Mouse (Mus musculus) midbrain, embryonic 12.5 days (tissue): Measurements from ENCODE around the gene Slc25a44. TPM values are rescaled to one million over a fixed set of nuclear protein-coding genes. Genes with fewer than 3 reads are reported as not detected.
"Not testable (repeated sequence)": the region's sequence is repeated elsewhere in the genome, so short reads cannot be mapped to it uniquely, and the experiment has no call there.

Experiments used
- ATAC-seq: fragments of 200-750 bp; cut with Nextera tagmentation; 2 replicates; pipeline ENCODE4 v1.8.0; 2017; ENCODE audit warnings: low read depth, moderate TSS enrichment, moderate library complexity; ENCODE audit not compliant: low FRiP score
- H3K27ac ChIP-seq: fragments of 300-500 bp; sonication (generic); replicated peaks from 2 replicates; pipeline ENCODE4 v1.5.1; 2016; ENCODE audit warnings: mild to moderate bottlenecking
- H3K27me3 ChIP-seq: fragments of 300-500 bp; sonication (generic); 2 replicates; pipeline ENCODE4 v1.6.1; 2016; ENCODE audit warnings: mild to moderate bottlenecking
- H3K36me3 ChIP-seq: fragments of 300-500 bp; sonication (generic); 2 replicates; pipeline ENCODE4 v1.6.1; 2016
- H3K4me1 ChIP-seq: fragments of 300-500 bp; sonication (generic); 2 replicates; pipeline ENCODE4 v1.6.1; 2016
- H3K4me2 ChIP-seq: fragments of 300-500 bp; sonication (generic); replicated peaks from 2 replicates; pipeline ENCODE4 v1.6.1; 2016; ENCODE audit warnings: mild to moderate bottlenecking, moderate library complexity
- H3K4me3 ChIP-seq: fragments of 300-500 bp; sonication (generic); 2 replicates; pipeline ENCODE4 v1.5.1; 2016; ENCODE audit warnings: mild to moderate bottlenecking
- H3K9ac ChIP-seq: fragments of 300-500 bp; sonication (generic); replicated peaks from 2 replicates; pipeline ENCODE4 v1.6.1; 2016; ENCODE audit warnings: mild to moderate bottlenecking, moderate library complexity
- H3K9me3 ChIP-seq: fragments of 300-500 bp; sonication (generic); 2 replicates; pipeline ENCODE4 v1.6.1; 2016; ENCODE audit warnings: mild to moderate bottlenecking
- WGBS: fragments of 180-500 bp; shearing (Covaris S2); methylation state at CpG from one replicate; pipeline ENCODE4 v1.1.7; 2016; 5-methylcytosine and 5-hydroxymethylcytosine counted together
- polyA plus RNA-seq: library from polyadenylated mRNA; unstranded; fragments of >200 nt; fragmentation: Nextera tagmentation; extraction: Ambion mirVana; gene quantifications from 2 replicates; pipeline ENCODE4 v1.2.1, GENCODE M21; 2016

The Slc25a44 gene
- polyA plus RNA-seq, 1 experiment from 2014 or later = 23.6 TPM

GRCm38 (mm10) chr3:88447676-88448183, 22.8 kb upstream of the Slc25a44 start:
- no peak overlapping the region for H3K27ac ChIP-seq
- no peaks in the 10 kb centered on the region for H3K9me3 ChIP-seq
- H3K4me1 ChIP-seq = peaks cover 16% of the 10 kb centered on the region
- no peak for ATAC-seq
- 76% methylated on average over 8 of the region's 8 CpGs for WGBS
- no peak overlapping the region for H3K9ac ChIP-seq
- no peak overlapping the region for H3K4me2 ChIP-seq
- peaks cover 20% of the 10 kb centered on the region for H3K27me3 ChIP-seq
- no peak overlapping the region for H3K4me3 ChIP-seq
- H3K36me3 ChIP-seq = peaks cover 29% of the 10 kb centered on the region

GRCm38 (mm10) chr3:88446471-88447123, 21.7 kb upstream of the Slc25a44 start:
- no peak overlapping the region for H3K4me3 ChIP-seq
- H3K27ac ChIP-seq = no peak overlapping the region
- no peak for ATAC-seq
- WGBS = 82% methylated on average over 8 of the region's 8 CpGs
- H3K4me2 ChIP-seq = no peak overlapping the region
- H3K9ac ChIP-seq = no peak overlapping the region
- no peaks in the 10 kb centered on the region for H3K9me3 ChIP-seq
- peaks cover 16% of the 10 kb centered on the region for H3K27me3 ChIP-seq
- peaks cover 24% of the 10 kb centered on the region; the same call in 1 of the 2 replicates for H3K36me3 ChIP-seq
- peaks cover 16% of the 10 kb centered on the region for H3K4me1 ChIP-seq

- H3K27me3 ChIP-seq = peaks cover 32% of the 10 kb centered on the region
- H3K4me1 ChIP-seq = peaks cover 10% of the 10 kb centered on the region
- H3K9ac ChIP-seq = no peak overlapping the region
- H3K27ac ChIP-seq = no peak overlapping the region
- no peak overlapping the region for H3K4me3 ChIP-seq
- no peaks in the 10 kb centered on the region for H3K9me3 ChIP-seq
- H3K4me2 ChIP-seq = no peak overlapping the region
- no peak for ATAC-seq
- 77% methylated on average over 7 of the region's 7 CpGs for WGBS
- peaks cover 18% of the 10 kb centered on the region; the same call in 1 of the 2 replicates for H3K36me3 ChIP-seq
Measured at GRCm38 (mm10) chr3:88442888-88443287, 17.9 kb upstream of the Slc25a44 start.

GRCm38 (mm10) chr3:88442488-88442887, 17.5 kb upstream of the Slc25a44 start:
- H3K9ac ChIP-seq = no peak overlapping the region
- H3K36me3 ChIP-seq = peaks cover 20% of the 10 kb centered on the region; the same call in 1 of the 2 replicates
- H3K27ac ChIP-seq = no peak overlapping the region
- peaks cover 12% of the 10 kb centered on the region for H3K4me1 ChIP-seq
- no peak for ATAC-seq
- H3K9me3 ChIP-seq = no peaks in the 10 kb centered on the region
- H3K4me3 ChIP-seq = no peak overlapping the region
- H3K27me3 ChIP-seq = peaks cover 32% of the 10 kb centered on the region
- WGBS = 89% methylated on average over 12 of the region's 12 CpGs
- no peak overlapping the region for H3K4me2 ChIP-seq

- Histone ChIP-seq H3K4me3 (no peak overlapping the region), H3K4me2 (peak overlapping the region; percentile 19; the same call in 1 of the 2 replicates), H3K27ac (0 out of 2 replicates have a peak overlapping the region, but pooled peaks have one; percentile 1), H3K27me3 (peaks cover 28% of the 10 kb centered on the region), H3K9me3 (no peaks in the 10 kb centered on the region), H3K36me3 (peaks cover 24% of the 10 kb centered on the region; the same call in 1 of the 2 replicates), H3K4me1 (peaks cover 23% of the 10 kb centered on the region), H3K9ac (0 out of 2 replicates have a peak overlapping the region, but pooled peaks have one; percentile 25)
- ATAC-seq = no peak
- 25% methylated on average over 27 of the region's 27 CpGs for WGBS
Measured at GRCm38 (mm10) chr3:88440500-88441381, 15.8 kb upstream of the Slc25a44 start.

- Histone ChIP-seq H3K4me2 (no peak overlapping the region), H3K4me3 (no peak overlapping the region), H3K27ac (no peak overlapping the region), H3K9ac (no peak overlapping the region), H3K4me1 (peaks cover 23% of the 10 kb centered on the region), H3K27me3 (peaks cover 28% of the 10 kb centered on the region; the same call in 1 of the 2 replicates), H3K9me3 (no peaks in the 10 kb centered on the region), H3K36me3 (peaks cover 24% of the 10 kb centered on the region; the same call in 1 of the 2 replicates)
- 48% methylated on average over 4 of the region's 4 CpGs for WGBS
- ATAC-seq = no peak
Measured at GRCm38 (mm10) chr3:88439582-88439981, 14.6 kb upstream of the Slc25a44 start.

- Histone ChIP-seq H3K4me2 (peak overlapping the region; percentile 53), H3K9me3 (no peaks in the 10 kb centered on the region), H3K4me1 (peaks cover 23% of the 10 kb centered on the region), H3K36me3 (peaks cover 21% of the 10 kb centered on the region; the same call in 1 of the 2 replicates), H3K27me3 (peaks cover 22% of the 10 kb centered on the region; the same call in 1 of the 2 replicates), H3K27ac (peak overlapping the region; percentile 12; the same call in 1 of the 2 replicates), H3K4me3 (0 out of 2 replicates have a peak overlapping the region, but pooled peaks have one; percentile 29), H3K9ac (peak overlapping the region; percentile 24; the same call in 1 of the 2 replicates)
- no peak for ATAC-seq
- 82% methylated on average over 10 of the region's 10 CpGs for whole genome bisulfite sequencing
Measured at GRCm38 (mm10) chr3:88437454-88437853, 12.5 kb upstream of the Slc25a44 start.

- ATAC-seq = peak; percentile 90
- peaks cover 21% of the 10 kb centered on the region; the same call in 1 of the 2 replicates for H3K27me3 ChIP-seq
- peak overlapping the region; percentile 29 for H3K4me3 ChIP-seq
- H3K4me1 ChIP-seq = peaks cover 23% of the 10 kb centered on the region
- H3K27ac ChIP-seq = peak overlapping the region; percentile 12; the same call in 1 of the 2 replicates
- 9% methylated on average over 29 of the region's 29 CpGs for WGBS
- peaks cover 21% of the 10 kb centered on the region; the same call in 1 of the 2 replicates for H3K36me3 ChIP-seq
- H3K9me3 ChIP-seq = no peaks in the 10 kb centered on the region
- H3K9ac ChIP-seq = peak overlapping the region; percentile 24; the same call in 1 of the 2 replicates
- peak overlapping the region; percentile 53 for H3K4me2 ChIP-seq
Measured at GRCm38 (mm10) chr3:88436395-88437201, 11.7 kb upstream of the Slc25a44 start.

GRCm38 (mm10) chr3:88435515-88435914, 10.6 kb upstream of the Slc25a44 start:
- Histone ChIP-seq H3K4me3 (no peak overlapping the region), H3K9ac (no peak overlapping the region), H3K36me3 (peaks cover 21% of the 10 kb centered on the region; the same call in 1 of the 2 replicates), H3K4me1 (peaks cover 17% of the 10 kb centered on the region), H3K27me3 (peaks cover 13% of the 10 kb centered on the region; the same call in 1 of the 2 replicates), H3K4me2 (no peak overlapping the region), H3K27ac (no peak overlapping the region), H3K9me3 (no peaks in the 10 kb centered on the region)
- 76% methylated on average over 10 of the region's 10 CpGs for WGBS
- no peak for ATAC-seq

- not testable (repeated sequence) for H3K4me1 ChIP-seq, H3K4me2 ChIP-seq, H3K9me3 ChIP-seq, H3K27me3 ChIP-seq, ATAC-seq, H3K36me3 ChIP-seq, H3K9ac ChIP-seq, H3K4me3 ChIP-seq, H3K27ac ChIP-seq
- WGBS = 81% methylated on average over 8 of the region's 8 CpGs
Measured at GRCm38 (mm10) chr3:88428639-88429038, 3.7 kb upstream of the Slc25a44 start.

GRCm38 (mm10) chr3:88427342-88427905, 2.5 kb upstream of the Slc25a44 start:
- Histone ChIP-seq H3K27me3 (peaks cover 6% of the 10 kb centered on the region; the same call in 1 of the 2 replicates), H3K4me2 (no peak overlapping the region), H3K27ac (no peak overlapping the region), H3K9me3 (no peaks in the 10 kb centered on the region), H3K9ac (no peak overlapping the region), H3K4me3 (no peak overlapping the region), H3K36me3 (no peaks in the 10 kb centered on the region), H3K4me1 (peaks cover 16% of the 10 kb centered on the region)
- ATAC-seq = no peak
- WGBS = 84% methylated on average over 4 of the region's 4 CpGs
